Mouse (Mus musculus) olfactory bulb, adult 2 months (tissue): ENCODE measurements around the gene Spty2d1. TPM values are rescaled to one million over a fixed set of nuclear protein-coding genes. Genes with fewer than 3 reads are reported as not detected.

ENCODE experiments used
- H3K27ac ChIP-seq: fragments of 200-500 bp; 2 replicates; pipeline ENCODE4 v1.5.1; 2012; ENCODE audit warnings: low read depth, low read length; ENCODE audit not compliant: insufficient read depth
- H3K4me1 ChIP-seq: fragments of 200-500 bp; 2 replicates; pipeline ENCODE4 v1.6.1; 2012; ENCODE audit warnings: low read length; ENCODE audit not compliant: control insufficient read depth, insufficient read depth
- H3K4me3 ChIP-seq: fragments of 200-500 bp; 2 replicates; pipeline ENCODE4 v1.5.1; 2012; ENCODE audit warnings: mild to moderate bottlenecking, low read depth, low read length, moderate library complexity; ENCODE audit not compliant: insufficient read depth
- CTCF ChIP-seq: fragments of 200-500 bp; IDR thresholded peaks from 2 replicates; pipeline ENCODE4 v1.5.1; 2012; ENCODE audit warnings: low read depth, mild to moderate bottlenecking, low read length, moderate library complexity; ENCODE audit not compliant: insufficient read depth
- POLR2A ChIP-seq: fragments of 200-500 bp; IDR thresholded peaks from 2 replicates; pipeline ENCODE4 v1.6.1; 2012; ENCODE audit warnings: mild to moderate bottlenecking, low read depth, low read length, moderate library complexity; ENCODE audit not compliant: insufficient read depth
- WGBS: fragments of 180-500 bp; shearing (Covaris S2); methylation state at CpG from one replicate; pipeline ENCODE4 v1.1.7; 2018; 5-methylcytosine and 5-hydroxymethylcytosine counted together
- polyA plus RNA-seq: library from polyadenylated mRNA; stranded (reverse); fragments of >200 nt; gene quantifications from 2 replicates; pipeline ENCODE4 v1.2.4, GENCODE M21; 2012; ENCODE audit warnings: low replicate concordance; ENCODE audit not compliant: missing spikeins, insufficient read depth, insufficient read length

Gene Spty2d1
- polyA plus RNA-seq, 1 experiment, result not detected

- H3K4me3 ChIP-seq, result no peak overlapping the region
- no peaks in the 10 kb centered on the region for H3K4me1 ChIP-seq
- 99% methylated on average over 4 of the region's 4 CpGs for WGBS
- H3K27ac ChIP-seq, result no peak overlapping the region
- no peak for TF ChIP-seq CTCF
- TF ChIP-seq POLR2A, result no peak
These were observed 33.6 kb downstream of the Spty2d1 start for GRCm38 (mm10) chr7:46974648-46975047.

GRCm38 (mm10) chr7:46969898-46970297, 38.3 kb downstream of the Spty2d1 start:
- no peak overlapping the region for H3K4me3 ChIP-seq
- no peak for TF ChIP-seq POLR2A
- TF ChIP-seq CTCF, result no peak
- H3K4me1 ChIP-seq, result no peaks in the 10 kb centered on the region
- no peak overlapping the region for H3K27ac ChIP-seq
- WGBS, result 90% methylated on average over 4 of the region's 4 CpGs

- Histone ChIP-seq H3K4me1 (no peaks in the 10 kb centered on the region), H3K27ac (no peak overlapping the region), H3K4me3 (no peak overlapping the region)
- WGBS, result 91% methylated on average over 7 of the region's 7 CpGs
- TF ChIP-seq CTCF (no peak), POLR2A (no peak)
These were observed 44.1 kb downstream of the Spty2d1 start for GRCm38 (mm10) chr7:46964070-46964469.

GRCm38 (mm10) chr7:46962806-46963618, 45.2 kb downstream of the Spty2d1 start:
- H3K27ac ChIP-seq, result no peak overlapping the region
- no peak overlapping the region for H3K4me3 ChIP-seq
- TF ChIP-seq CTCF (0 out of 2 replicates have a peak, but pooled peaks have one; percentile 24), POLR2A (no peak)
- peaks cover 2% of the 10 kb centered on the region; the same call in 1 of the 2 replicates for H3K4me1 ChIP-seq
- WGBS, result under 1% methylated on average over 9 of the region's 9 CpGs

GRCm38 (mm10) chr7:46962132-46962531, 46.1 kb downstream of the Spty2d1 start:
- Histone ChIP-seq H3K4me3 (no peak overlapping the region), H3K27ac (no peak overlapping the region), H3K4me1 (peaks cover 4% of the 10 kb centered on the region; the same call in 1 of the 2 replicates)
- TF ChIP-seq CTCF (no peak), POLR2A (no peak)

GRCm38 (mm10) chr7:46960991-46961390, 47.2 kb downstream of the Spty2d1 start:
- WGBS, result 69% methylated on average over 3 of the region's 3 CpGs
- TF ChIP-seq POLR2A, result no peak
- no peak for TF ChIP-seq CTCF
- Histone ChIP-seq H3K4me1 (peaks cover 4% of the 10 kb centered on the region; the same call in 1 of the 2 replicates), H3K27ac (no peak overlapping the region), H3K4me3 (no peak overlapping the region)

GRCm38 (mm10) chr7:46958853-46959252, 49.4 kb downstream of the Spty2d1 start:
- Histone ChIP-seq H3K4me1 (peaks cover 4% of the 10 kb centered on the region; the same call in 1 of the 2 replicates), H3K27ac (no peak overlapping the region), H3K4me3 (peak overlapping the region; percentile 52)
- no peak for TF ChIP-seq POLR2A
- no peak for TF ChIP-seq CTCF
- whole genome bisulfite sequencing, result 10% methylated on average over 9 of the region's 9 CpGs

GRCm38 (mm10) chr7:46957831-46958691, 50.1 kb downstream of the Spty2d1 start, which contains the start of gene Uevld:
TSS of gene Uevld (minus strand) at chr7:46958527.
- Histone ChIP-seq H3K4me3 (peak within 1 kb of the TSS; percentile 52), H3K27ac (no peak within 1 kb of the TSS), H3K4me1 (peaks cover 4% of the 10 kb centered on the region; the same call in 1 of the 2 replicates)
- no peak for TF ChIP-seq POLR2A
- no peak for TF ChIP-seq CTCF
- 1% methylated on average over 51 of the region's 51 CpGs for WGBS

Other genes with a start within 250 kb of the Spty2d1 start
- gene Hps5, start 212.3 kb downstream of the Spty2d1 start, polyA plus RNA-seq, result not detected in 2 replicates
- not detected in 2 replicates for gene Gtf2h1, start 212.3 kb downstream of the Spty2d1 start, polyA plus RNA-seq
- gene Ldha, start 166.9 kb downstream of the Spty2d1 start, polyA plus RNA-seq, result not detected in 2 replicates
- not detected in 2 replicates for gene Ldhc, start 147.2 kb downstream of the Spty2d1 start, polyA plus RNA-seq
- gene Tsg101, start 88.4 kb downstream of the Spty2d1 start, polyA plus RNA-seq, result 352 and 596 TPM in 2 replicates
- gene Uevld, start 49.9 kb downstream of the Spty2d1 start, polyA plus RNA-seq, result not detected in 2 replicates
- not detected in 2 replicates for gene Gm9999, start 24.8 kb downstream of the Spty2d1 start, polyA plus RNA-seq
- gene Tmem86a, start 42.2 kb upstream of the Spty2d1 start, polyA plus RNA-seq, result not detected in 2 replicates
- gene Ptpn5, start 125.3 kb upstream of the Spty2d1 start, polyA plus RNA-seq, result not detected in 2 replicates
- gene Mrgpra6, start 196.5 kb upstream of the Spty2d1 start, polyA plus RNA-seq, result not detected in 2 replicates
- not detected in 2 replicates for gene Mrgpra9, start 244.4 kb upstream of the Spty2d1 start, polyA plus RNA-seq